Mouse (Mus musculus): ENCODE data around the gene Actn1.
A peak's percentile ranks its signal among the peaks of the same experiment; 100 is the strongest.

Gene Actn1

GRCm38 (mm10) chr12:80135173-80135572 is 125.0 kb downstream of the Actn1 start:
- no peak for DNase-seq (ENCODE audit: low spot score in 2 of 2)

DNA sequence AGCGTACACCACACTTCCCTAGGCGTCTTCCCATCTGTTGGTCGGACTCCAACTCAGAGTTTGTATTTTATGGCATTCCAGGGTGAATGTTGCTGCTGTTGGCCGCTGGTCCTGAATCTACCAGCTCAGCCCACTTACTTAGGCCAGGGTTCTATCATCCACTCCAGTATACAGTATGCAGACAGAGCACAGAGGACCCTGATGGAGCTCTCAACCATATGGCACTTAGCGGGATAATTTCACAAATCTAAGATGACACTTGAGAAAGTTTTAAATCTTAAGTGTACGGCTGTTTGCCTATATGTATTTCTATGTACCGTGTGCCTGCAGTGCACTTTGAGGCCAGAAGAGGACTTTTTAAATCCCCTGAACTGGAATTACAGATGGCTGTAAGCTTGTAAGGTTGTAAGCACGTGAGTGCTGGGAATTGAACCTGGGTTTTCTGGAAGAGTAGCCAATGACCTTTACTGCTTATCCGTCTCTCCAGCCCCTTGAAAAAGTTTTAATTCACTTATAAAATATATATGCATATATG is 127.1 kb downstream of the Actn1 start:
- no peak for DNase-seq (ENCODE audit: low spot score in 2 of 2)

- DNase-seq (ENCODE audit: low spot score in 2 of 2), result peak in 1 of 2 experiments; percentile 76
Observed at GRCm38 (mm10) chr12:80132250-80133003, 127.7 kb downstream of the Actn1 start.

DNA sequence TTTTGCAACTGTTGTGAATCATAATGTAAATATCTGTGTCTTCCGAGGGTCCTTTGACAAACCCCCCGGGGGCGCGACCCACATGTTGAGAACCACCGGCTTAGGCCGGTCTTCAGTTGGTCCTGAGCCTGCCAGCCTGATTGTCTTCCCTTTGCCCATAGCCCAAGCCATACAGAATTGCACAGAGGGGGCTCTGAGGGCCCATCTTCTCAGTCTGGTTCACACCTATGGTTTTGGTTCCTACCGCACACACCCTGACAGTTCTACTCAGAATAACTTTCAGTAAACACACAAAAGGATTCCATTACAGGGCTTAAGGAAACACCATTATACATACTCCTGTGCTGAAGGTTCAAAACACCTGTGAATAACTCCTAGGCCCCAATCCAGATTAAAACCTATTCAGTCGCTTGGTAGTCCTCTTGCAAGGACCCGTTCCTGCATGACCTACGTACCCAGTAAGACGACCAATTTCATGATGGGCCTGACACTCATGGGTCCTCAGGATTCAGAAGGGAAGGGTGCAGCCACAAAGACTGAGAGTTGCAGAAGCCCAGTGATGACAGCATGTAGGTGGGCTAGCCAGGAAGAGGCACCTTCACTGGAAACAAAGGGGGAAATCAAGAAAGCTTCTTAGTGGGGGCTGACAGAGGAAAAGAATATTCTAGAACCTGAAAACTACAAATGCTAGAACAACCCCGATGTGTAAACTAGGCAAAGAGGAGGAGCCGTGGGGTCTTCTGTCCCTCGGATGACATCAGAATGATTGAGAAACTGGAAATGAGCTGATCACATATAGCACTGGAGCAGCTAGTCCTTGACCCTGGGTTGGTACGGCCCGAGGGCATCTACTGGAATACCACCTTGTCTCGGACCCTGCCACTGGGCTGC is 128.6 kb downstream of the Actn1 start:
- no peak for DNase-seq (ENCODE audit: low spot score in 2 of 2)

- no peak for DNase-seq (ENCODE audit: low spot score in 2 of 2)
Observed at GRCm38 (mm10) chr12:80130558-80131358, 129.4 kb downstream of the Actn1 start.

GRCm38 (mm10) chr12:80129531-80129930 is 130.6 kb downstream of the Actn1 start:
- DNase-seq (ENCODE audit: low spot score in 2 of 2), result no peak

DNA sequence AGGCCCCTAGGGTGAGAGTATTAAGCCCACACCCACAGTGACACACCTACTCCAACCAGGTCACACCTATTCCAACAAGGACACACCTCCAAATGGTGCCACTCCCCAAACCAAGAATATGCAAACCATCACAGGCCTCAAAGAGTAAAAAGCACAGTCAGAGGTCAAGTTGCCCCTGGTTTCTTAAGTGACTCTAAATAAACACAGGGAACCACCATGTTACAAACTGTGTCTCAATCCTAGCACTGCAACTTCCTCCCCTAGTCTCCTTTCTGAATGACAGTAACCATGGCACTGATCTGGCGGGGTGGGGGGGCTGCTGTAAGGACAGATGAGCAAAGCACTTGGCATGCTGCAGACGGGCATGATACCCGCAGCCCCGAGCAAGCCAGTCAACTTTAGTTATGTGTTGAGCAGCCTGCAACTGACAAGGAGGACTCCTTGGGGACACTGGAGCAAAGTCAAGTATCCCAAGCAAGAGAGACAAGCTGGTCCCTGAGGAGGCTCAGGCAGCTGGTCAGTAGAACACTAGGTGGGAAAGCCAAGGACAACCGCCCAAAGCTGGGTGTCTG is 132.9 kb downstream of the Actn1 start:
- no peak for DNase-seq (ENCODE audit: low spot score in 2 of 2)

DNA sequence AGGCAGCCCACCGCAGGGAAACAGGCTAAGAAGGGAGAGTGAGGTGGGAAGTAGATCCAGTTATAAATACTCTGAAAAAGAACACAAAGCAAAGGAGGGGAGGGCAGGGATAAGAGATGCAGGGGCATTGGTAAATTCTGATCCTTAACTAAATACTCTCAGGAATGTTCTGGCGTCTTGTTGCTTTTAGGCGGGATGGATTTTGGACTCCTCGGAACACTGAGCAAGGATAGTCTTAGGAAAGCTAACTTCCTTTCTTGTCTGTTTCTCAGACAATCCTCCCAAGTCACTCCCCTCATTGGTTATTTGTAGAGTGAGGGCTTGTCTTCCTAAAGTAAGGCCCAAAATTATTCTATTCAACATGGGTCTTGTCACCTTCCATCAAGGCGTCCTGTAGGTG is 134.9 kb downstream of the Actn1 start:
- DNase-seq (ENCODE audit: low spot score in 2 of 2), result no peak

DNA sequence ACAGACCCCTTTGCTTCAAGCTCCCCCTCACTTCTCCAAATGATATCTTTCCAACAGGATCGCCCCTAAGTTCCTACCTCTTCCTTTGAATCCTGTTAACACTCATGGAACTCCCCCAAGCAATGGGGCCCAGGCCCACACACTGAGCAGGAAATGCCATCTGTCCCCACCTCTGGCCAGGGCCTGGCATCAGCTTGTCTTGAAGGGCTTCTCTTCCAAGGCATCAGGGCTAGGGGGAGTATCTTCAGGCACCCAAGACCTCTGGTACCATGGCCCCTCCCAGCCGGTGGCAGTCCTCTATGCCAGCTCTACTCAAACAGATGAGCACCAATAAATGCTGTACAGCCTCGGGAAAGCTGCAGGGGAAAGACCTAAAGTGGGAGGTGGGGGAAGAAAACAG is 135.4 kb downstream of the Actn1 start:
- no peak for DNase-seq (ENCODE audit: low spot score in 2 of 2)

- no peak for DNase-seq (ENCODE audit: low spot score in 2 of 2)
Observed at GRCm38 (mm10) chr12:80124211-80124610, 136.0 kb downstream of the Actn1 start.

GRCm38 (mm10) chr12:80123227-80123803 is 136.9 kb downstream of the Actn1 start:
- no peak for DNase-seq (ENCODE audit: low spot score in 2 of 2)

DNA sequence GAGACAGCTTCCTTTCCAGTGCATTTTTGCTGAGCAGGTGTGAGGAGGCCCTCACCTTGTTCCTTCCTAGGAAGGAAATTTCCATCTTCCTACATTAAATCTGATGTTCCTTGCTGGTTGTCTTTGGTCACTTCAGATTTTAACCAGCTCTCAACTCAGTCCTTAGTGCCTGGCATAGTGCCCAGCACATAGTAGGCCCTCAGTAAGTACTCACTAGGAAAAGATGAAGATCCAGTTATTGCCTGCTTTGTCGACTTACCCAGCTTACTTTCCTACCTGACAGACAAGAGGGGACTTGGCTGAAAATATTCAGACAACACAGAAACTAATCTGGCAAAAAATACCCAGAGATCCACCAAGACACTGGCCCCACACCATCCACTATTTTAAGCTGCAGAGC is 138.7 kb downstream of the Actn1 start:
- no peak for DNase-seq (ENCODE audit: low spot score in 2 of 2)

- no peak for DNase-seq (ENCODE audit: low spot score in 2 of 2)
Observed at GRCm38 (mm10) chr12:80118588-80118987, 141.6 kb downstream of the Actn1 start.

Measured in frontal cortex, postnatal 10 days (tissue).